Mouse (Mus musculus): ENCODE results near the gene Fbxo2. TPM values are rescaled to one million over a fixed set of nuclear protein-coding genes. Genes with fewer than 3 reads are reported as not detected.

Gene Fbxo2
- polyA plus RNA-seq, 2 experiments, result 4.2 to 4.3 TPM

- peaks cover 9% of the 10 kb centered on the region; the same call in 1 of the 2 replicates for H3K4me1 ChIP-seq (ENCODE audit: control insufficient read depth, insufficient read depth, low read length)
- ATAC-seq (ENCODE audit: low FRiP score, low read depth) (peak; percentile 14; the same call in 1 of the 2 replicates), DNase-seq (ENCODE audit: low spot score) (no peak)
- H3K9ac ChIP-seq (ENCODE audit: low read depth, low read length, severe bottlenecking), result no peak overlapping the region
- no peaks in the 10 kb centered on the region for H3K9me3 ChIP-seq (ENCODE audit: control insufficient read depth, low read length)
- H3K4me2 ChIP-seq (replicated peaks; ENCODE audit: low read depth, low read length, severe bottlenecking), result no peak overlapping the region
- H3K27ac ChIP-seq (replicated peaks; ENCODE audit: low read depth, low read length), result no peak overlapping the region
- H3K27me3 ChIP-seq (ENCODE audit: control insufficient read depth, insufficient read depth, low read length), result no peaks in the 10 kb centered on the region
- no peak overlapping the region for H3K4me3 ChIP-seq (replicated peaks; ENCODE audit: low read length)
- 21% methylated on average over 3 of the region's 3 CpGs for WGBS
- TF ChIP-seq POLR2A (IDR thresholded peaks at IDR 0.05; ENCODE audit: borderline replicate concordance, extremely low read depth, insufficient read depth, insufficient read length), result no peak
- no peaks in the 10 kb centered on the region for H3K36me3 ChIP-seq (ENCODE audit: control insufficient read depth, insufficient read depth, low read length)
Observed at GRCm38 (mm10) chr4:148122694-148123066, 37.7 kb upstream of the Fbxo2 start.

- Histone ChIP-seq H3K27ac (replicated peaks; ENCODE audit: low read depth, low read length) (no peak overlapping the region), H3K36me3 (ENCODE audit: control insufficient read depth, insufficient read depth, low read length) (no peaks in the 10 kb centered on the region), H3K9ac (ENCODE audit: low read depth, low read length, severe bottlenecking) (no peak overlapping the region), H3K4me2 (replicated peaks; ENCODE audit: low read depth, low read length, severe bottlenecking) (no peak overlapping the region), H3K4me1 (ENCODE audit: control insufficient read depth, insufficient read depth, low read length) (peaks cover 6% of the 10 kb centered on the region; the same call in 1 of the 2 replicates), H3K9me3 (ENCODE audit: control insufficient read depth, low read length) (no peaks in the 10 kb centered on the region), H3K4me3 (replicated peaks; ENCODE audit: low read length) (no peak overlapping the region), H3K27me3 (ENCODE audit: control insufficient read depth, insufficient read depth, low read length) (peaks cover 16% of the 10 kb centered on the region; the same call in 1 of the 2 replicates)
- TF ChIP-seq POLR2A (IDR thresholded peaks at IDR 0.05; ENCODE audit: borderline replicate concordance, extremely low read depth, insufficient read depth, insufficient read length), result no peak
- WGBS, result 56% methylated on average over 1 of the region's 1 CpGs
- ATAC-seq (ENCODE audit: low FRiP score, low read depth) (no peak), DNase-seq (ENCODE audit: low spot score) (no peak)
Observed at GRCm38 (mm10) chr4:148128241-148128640, 32.2 kb upstream of the Fbxo2 start.

- WGBS, result 77% methylated on average over 2 of the region's 2 CpGs
- TF ChIP-seq POLR2A (IDR thresholded peaks at IDR 0.05; ENCODE audit: borderline replicate concordance, extremely low read depth, insufficient read depth, insufficient read length), result no peak
- Histone ChIP-seq H3K36me3 (ENCODE audit: control insufficient read depth, insufficient read depth, low read length) (no peaks in the 10 kb centered on the region), H3K9ac (ENCODE audit: low read depth, low read length, severe bottlenecking) (no peak overlapping the region), H3K4me3 (replicated peaks; ENCODE audit: low read length) (no peak overlapping the region), H3K27me3 (ENCODE audit: control insufficient read depth, insufficient read depth, low read length) (peaks cover 16% of the 10 kb centered on the region; the same call in 1 of the 2 replicates), H3K9me3 (ENCODE audit: control insufficient read depth, low read length) (no peaks in the 10 kb centered on the region), H3K4me1 (ENCODE audit: control insufficient read depth, insufficient read depth, low read length) (peaks cover 6% of the 10 kb centered on the region; the same call in 1 of the 2 replicates), H3K27ac (replicated peaks; ENCODE audit: low read depth, low read length) (no peak overlapping the region), H3K4me2 (replicated peaks; ENCODE audit: low read depth, low read length, severe bottlenecking) (no peak overlapping the region)
- no peak for DNase-seq (ENCODE audit: low spot score)
- no peak for ATAC-seq (ENCODE audit: low FRiP score, low read depth)
Observed at GRCm38 (mm10) chr4:148128672-148129071, 31.7 kb upstream of the Fbxo2 start.

- Histone ChIP-seq H3K36me3 (ENCODE audit: control insufficient read depth, insufficient read depth, low read length) (no peaks in the 10 kb centered on the region), H3K4me2 (replicated peaks; ENCODE audit: low read depth, low read length, severe bottlenecking) (peak within 1 kb of the TSS; percentile 94), H3K4me3 (replicated peaks; ENCODE audit: low read length) (peak within 1 kb of the TSS; percentile 78), H3K9me3 (ENCODE audit: control insufficient read depth, low read length) (no peaks in the 10 kb centered on the region), H3K27me3 (ENCODE audit: control insufficient read depth, insufficient read depth, low read length) (peaks cover 16% of the 10 kb centered on the region; the same call in 1 of the 2 replicates), H3K9ac (ENCODE audit: low read depth, low read length, severe bottlenecking) (peak within 1 kb of the TSS; percentile 88), H3K4me1 (ENCODE audit: control insufficient read depth, insufficient read depth, low read length) (peaks cover 6% of the 10 kb centered on the region; the same call in 1 of the 2 replicates), H3K27ac (replicated peaks; ENCODE audit: low read depth, low read length) (peak within 1 kb of the TSS; percentile 38; the same call in 1 of the 2 replicates)
- no peak for DNase-seq (ENCODE audit: low spot score)
- 2% methylated on average over 17 of the region's 18 CpGs for WGBS
- no peak for TF ChIP-seq POLR2A (IDR thresholded peaks at IDR 0.05; ENCODE audit: borderline replicate concordance, extremely low read depth, insufficient read depth, insufficient read length)
- ATAC-seq (ENCODE audit: low FRiP score, low read depth), result no peak
Observed at GRCm38 (mm10) chr4:148130133-148130532, 30.3 kb upstream of the Fbxo2 start, which contains the start of gene Mad2l2. Gene Mad2l2 (plus strand): TSS chr4:148130384.

GRCm38 (mm10) chr4:148130561-148131413 is 29.6 kb upstream of the Fbxo2 start, which contains the start of gene Draxin:
Gene Draxin (minus strand): TSS chr4:148130698.
- H3K9me3 ChIP-seq (ENCODE audit: control insufficient read depth, low read length), result no peaks in the 10 kb centered on the region
- WGBS, result under 1% methylated on average over 20 of the region's 87 CpGs
- peak within 1 kb of the TSS; percentile 78 for H3K4me3 ChIP-seq (replicated peaks; ENCODE audit: low read length)
- peak within 1 kb of the TSS; percentile 94 for H3K4me2 ChIP-seq (replicated peaks; ENCODE audit: low read depth, low read length, severe bottlenecking)
- H3K4me1 ChIP-seq (ENCODE audit: control insufficient read depth, insufficient read depth, low read length), result peaks cover 6% of the 10 kb centered on the region; the same call in 1 of the 2 replicates
- peaks cover 16% of the 10 kb centered on the region; the same call in 1 of the 2 replicates for H3K27me3 ChIP-seq (ENCODE audit: control insufficient read depth, insufficient read depth, low read length)
- ATAC-seq (ENCODE audit: low FRiP score, low read depth) (peak; percentile 91), DNase-seq (ENCODE audit: low spot score) (peak; percentile 67)
- peak; percentile 60; the same call in 1 of the 2 replicates for TF ChIP-seq POLR2A (IDR thresholded peaks at IDR 0.05; ENCODE audit: borderline replicate concordance, extremely low read depth, insufficient read depth, insufficient read length)
- no peaks in the 10 kb centered on the region for H3K36me3 ChIP-seq (ENCODE audit: control insufficient read depth, insufficient read depth, low read length)
- peak within 1 kb of the TSS; percentile 88 for H3K9ac ChIP-seq (ENCODE audit: low read depth, low read length, severe bottlenecking)
- peak within 1 kb of the TSS; percentile 38; the same call in 1 of the 2 replicates for H3K27ac ChIP-seq (replicated peaks; ENCODE audit: low read depth, low read length)
